7 mouse cellular contexts compared by ENCODE assay signal in genomic region chr5:136619315-136620231, GRCm38 (mm10). TPM values are rescaled to one million over a fixed set of nuclear protein-coding genes. Genes with fewer than 3 reads are reported as not detected.
DNase-seq lines count a peak whose midpoint lies in the region; ATAC-seq and TF ChIP-seq lines count a peak whose summit lies in the region.

No protein-coding gene starts in this region.

- H3K79me2 ChIP-seq in MEL (ENCODE audit: control insufficient read depth, insufficient read depth, low read length, poor library complexity), result peaks cover 4% of the 10 kb centered on the region; the same call in 1 of the 2 replicates

- peak; percentile 61 for ATAC-seq in heart, embryonic 16.5 days (replicated peaks; ENCODE audit: extremely low read depth, insufficient read depth, low FRiP score)
- no peak for ATAC-seq in midbrain, embryonic 15.5 days (replicated peaks)

- DNase-seq in MEL (ENCODE audit: low read depth, low spot score) (no peak), ZHBTc4 (ENCODE audit: low read depth, low spot score) (peak; percentile 14)
- peak; percentile 69 to 71 for DNase-seq in kidney, postnatal 25 days
- DNase-seq in urinary bladder, postnatal 25 days (ENCODE audit: low spot score), result peak; percentile 25
- DNase-seq in cerebellum, postnatal 4 days (ENCODE audit: low spot score in 2 of 2), result no peak

- TF ChIP-seq EP300 in MEL (IDR thresholded peaks at IDR 0.05; ENCODE audit: low read depth in 1 of 2, low read length in 2 of 2), result no peak

- TF ChIP-seq CTCF in MEL (IDR thresholded peaks at IDR 0.05 in 2 of 3, conservative IDR thresholded peaks at IDR 0.05 in 1 of 3; ENCODE audit: control insufficient read depth in 1 of 3, insufficient read depth in 1 of 3, low read depth in 2 of 3, low read length in 3 of 3, poor library complexity in 1 of 3, severe bottlenecking in 1 of 3), result peak; percentile 11 to 51 (median 40); a peak in 4 of 6 replicates

- peak overlapping the region; percentile 58 for H3K9ac ChIP-seq in MEL (ENCODE audit: control insufficient read depth, low read depth, low read length, poor library complexity, severe bottlenecking)
- H3K9ac ChIP-seq in heart, embryonic 16.5 days (ENCODE audit: low read length), result peak overlapping the region; percentile 57
- 0 out of 2 replicates have a peak overlapping the region, but pooled peaks have one; percentile 5 for H3K9ac ChIP-seq in midbrain, embryonic 15.5 days

- peak overlapping the region in 1 of 2 experiments; percentile 26; a peak in 2 of 4 replicates for H3K4me3 ChIP-seq in MEL (ENCODE audit: control insufficient read depth in 1 of 2, insufficient read depth in 1 of 2, low read depth in 2 of 2, low read length in 2 of 2)
- peak overlapping the region; percentile 30 for H3K4me3 ChIP-seq in heart, embryonic 16.5 days (ENCODE audit: low read length)
- no peak overlapping the region for H3K4me3 ChIP-seq in midbrain, embryonic 15.5 days

- H3K36me3 ChIP-seq in MEL (ENCODE audit: control insufficient read depth in 1 of 2, insufficient read depth in 2 of 2, low read length in 2 of 2), result peaks cover 0 to 34% of the 10 kb centered on the region in 2 experiments; a peak in 2 of 4 replicates
- H3K36me3 ChIP-seq in heart, embryonic 16.5 days (ENCODE audit: control insufficient read depth, insufficient read depth), result no peaks in the 10 kb centered on the region
- H3K36me3 ChIP-seq in midbrain, embryonic 15.5 days (replicated peaks), result no peaks in the 10 kb centered on the region

- no peaks in the 10 kb centered on the region for H3K9me3 ChIP-seq in MEL (replicated peaks; ENCODE audit: insufficient read depth, low read length)
- no peaks in the 10 kb centered on the region for H3K9me3 ChIP-seq in heart, embryonic 16.5 days (replicated peaks; ENCODE audit: control insufficient read depth, low read length)
- H3K9me3 ChIP-seq in midbrain, embryonic 15.5 days, result no peaks in the 10 kb centered on the region

- no peak for TF ChIP-seq POLR2A in MEL (IDR thresholded peaks at IDR 0.05; ENCODE audit: control insufficient read depth in 1 of 2, insufficient read depth in 1 of 2, low read depth in 1 of 2, low read length in 2 of 2, poor library complexity in 1 of 2)

- peak overlapping the region; percentile 64 for H3K4me2 ChIP-seq in heart, embryonic 16.5 days (ENCODE audit: low read depth, low read length)
- H3K4me2 ChIP-seq in midbrain, embryonic 15.5 days, result peak overlapping the region; percentile 6; the same call in 1 of the 2 replicates

- H3K27ac ChIP-seq in MEL (ENCODE audit: control insufficient read depth, low read depth, low read length), result peak overlapping the region; percentile 99; the same call in 1 of the 2 replicates
- H3K27ac ChIP-seq in heart, embryonic 16.5 days (ENCODE audit: low read length), result peak overlapping the region; percentile 44
- no peak overlapping the region for H3K27ac ChIP-seq in midbrain, embryonic 15.5 days

- H3K27me3 ChIP-seq in MEL (ENCODE audit: control insufficient read depth in 1 of 2, insufficient read depth in 2 of 2, low read length in 2 of 2), result no peaks in the 10 kb centered on the region
- 0 out of 2 replicates have a peak, but pooled peaks cover 2% of the 10 kb centered on the region for H3K27me3 ChIP-seq in heart, embryonic 16.5 days (ENCODE audit: control insufficient read depth, insufficient read depth, low read length)
- H3K27me3 ChIP-seq in midbrain, embryonic 15.5 days (replicated peaks), result peaks cover 29% of the 10 kb centered on the region

- WGBS in heart, embryonic 16.5 days, result 8% methylated on average over 17 of the region's 17 CpGs
- 8% methylated on average over 17 of the region's 17 CpGs for WGBS in midbrain, embryonic 15.5 days

- no peak; the same call in 1 of the 2 replicates for TF ChIP-seq RAD21 in MEL (IDR thresholded peaks at IDR 0.05; ENCODE audit: low read depth, low read length)

- H3K4me1 ChIP-seq in MEL (ENCODE audit: control insufficient read depth in 1 of 2, insufficient read depth in 2 of 2, low read length in 2 of 2), result peaks cover 23 to 44% of the 10 kb centered on the region in 2 experiments
- peaks cover 15% of the 10 kb centered on the region for H3K4me1 ChIP-seq in heart, embryonic 16.5 days (ENCODE audit: control insufficient read depth, insufficient read depth, low read length)
- H3K4me1 ChIP-seq in midbrain, embryonic 15.5 days, result peaks cover 21% of the 10 kb centered on the region

TF ChIP-seq in MEL, 35 proteins besides CTCF, POLR2A, EP300 and RAD21:
- TF ChIP-seq UBTF (IDR thresholded peaks at IDR 0.05; ENCODE audit: borderline replicate concordance, insufficient read depth, low read depth, low read length) (no peak), NELFE (IDR thresholded peaks at IDR 0.05; ENCODE audit: low read depth, low read length) (no peak), SMC3 (IDR thresholded peaks at IDR 0.05; ENCODE audit: low read depth, low read length) (peak; percentile 29), ZNF384 (IDR thresholded peaks at IDR 0.05; ENCODE audit: low read depth, low read length) (no peak)

RNA-seq across cellular contexts. Expression of gene Cux1, which starts 52.3 kb away (rescaled TPM):
- total RNA-seq in MEL (2012; rRNA removed), result 70.4 and 71.1 TPM in 2 replicates
- polyA plus RNA-seq in MEL (2012; ENCODE audit: insufficient read depth in 1 of 2, insufficient read length in 2 of 2, low read depth in 1 of 2, low replicate concordance in 2 of 2, missing spikeins in 1 of 2), result 100 to 1,000 TPM in 1 of 2 experiments, not detected in 1; 104 TPM
- 87.6 and 89.0 TPM in 2 replicates for polyA plus RNA-seq in heart, embryonic 16.5 days (2015; fragmentation: Nextera tagmentation; extraction: Ambion mirVana)
- 114 and 121 TPM in 2 replicates for polyA plus RNA-seq in midbrain, embryonic 15.5 days (2015; fragmentation: Nextera tagmentation; extraction: Ambion mirVana)

Comparison
In these comparisons a context has a peak if more than half of its experiments do, and no peak if none do; other contexts are left out.
1. DNase-seq: peak in ZHBTc4 (single experiment), kidney, postnatal 25 days (2 of 2) and urinary bladder, postnatal 25 days (single experiment); none in MEL (single experiment) and cerebellum, postnatal 4 days (0 of 2).
2. H3K9ac ChIP-seq: peak in every context shown above with its lines; median percentile 58 in MEL; 57 in heart, embryonic 16.5 days; 5 in midbrain, embryonic 15.5 days.